Mouse (Mus musculus) spleen, adult 18-20 months (tissue): Measurements from ENCODE around the gene Cx3cr1.
"Not testable (repeated sequence)": the region's sequence is repeated elsewhere in the genome, so short reads cannot be mapped to it uniquely, and the experiment has no call there.

Experiments
- DNase-seq, 2 experiments: peaks; one replicate each; pipeline ENCODE4 v3.0.0; 2022; ENCODE audit warnings: mixed read lengths in 2 of 2

The Cx3cr1 gene

DNA sequence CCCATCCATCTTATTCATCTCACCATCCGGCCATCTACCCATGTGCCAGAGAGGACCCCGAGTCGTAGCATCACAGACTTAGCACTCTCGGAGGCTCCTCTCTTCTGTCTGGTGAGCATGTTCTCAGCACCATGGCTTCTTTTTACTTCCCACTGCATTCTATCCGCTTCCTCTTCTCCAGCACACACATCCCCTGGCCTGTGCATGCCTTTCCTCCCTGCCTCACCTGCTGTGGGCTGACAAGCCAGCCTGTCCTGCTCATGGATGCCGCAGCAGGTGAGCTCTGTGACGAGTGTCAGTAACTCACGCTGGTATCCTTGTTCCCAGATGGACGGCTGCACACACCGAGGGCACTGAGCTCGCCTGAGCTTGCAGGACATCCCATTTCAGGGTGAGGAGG is at the start of gene Cx3cr1:
Gene Cx3cr1, minus strand, starts transcription at position 101 of the 400 bp plus-strand sequence.
- DNase-seq, result no peak

DNA sequence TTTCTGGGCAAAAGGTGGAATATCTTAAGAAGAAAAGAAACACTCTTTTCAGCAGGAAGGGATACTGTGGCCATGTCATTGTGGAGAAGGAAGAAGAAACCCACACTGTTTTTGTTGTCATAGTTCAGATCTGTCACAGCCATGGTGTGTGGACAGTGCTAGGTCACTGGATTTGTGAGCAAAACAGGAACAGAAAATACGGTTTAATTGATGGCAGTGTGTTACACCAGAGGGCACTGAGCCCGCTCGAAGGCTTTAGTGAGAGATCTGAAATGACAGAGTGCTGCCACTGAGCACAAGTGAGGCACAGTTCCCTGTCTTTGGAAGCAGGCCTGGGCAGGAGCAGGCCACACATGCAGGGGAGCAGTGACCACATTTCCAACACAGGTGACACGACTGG is 48.5 kb upstream of the Cx3cr1 start:
- DNase-seq, result no peak

DNA sequence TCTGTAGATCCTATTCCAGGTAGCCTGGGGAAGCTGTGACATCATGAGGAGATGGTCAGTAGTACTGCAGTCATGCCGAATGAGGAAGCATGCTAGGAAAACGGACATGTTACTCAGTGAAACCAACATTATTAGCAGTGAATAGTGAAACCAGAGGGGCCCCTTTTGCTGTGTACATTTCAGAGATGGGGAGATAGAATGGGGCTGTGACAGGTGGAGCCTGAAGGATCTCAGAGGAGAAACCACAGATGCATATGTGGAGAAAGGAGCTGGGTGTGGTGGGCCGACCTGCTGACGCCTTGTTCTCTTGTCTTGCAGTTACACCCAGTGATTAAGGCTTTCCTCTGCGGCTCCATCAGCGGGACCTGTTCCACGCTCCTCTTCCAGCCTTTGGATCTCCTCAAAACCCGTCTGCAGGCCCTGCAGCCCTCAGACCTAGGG is 46.5 kb upstream of the Cx3cr1 start:
- DNase-seq, result no peak

DNA sequence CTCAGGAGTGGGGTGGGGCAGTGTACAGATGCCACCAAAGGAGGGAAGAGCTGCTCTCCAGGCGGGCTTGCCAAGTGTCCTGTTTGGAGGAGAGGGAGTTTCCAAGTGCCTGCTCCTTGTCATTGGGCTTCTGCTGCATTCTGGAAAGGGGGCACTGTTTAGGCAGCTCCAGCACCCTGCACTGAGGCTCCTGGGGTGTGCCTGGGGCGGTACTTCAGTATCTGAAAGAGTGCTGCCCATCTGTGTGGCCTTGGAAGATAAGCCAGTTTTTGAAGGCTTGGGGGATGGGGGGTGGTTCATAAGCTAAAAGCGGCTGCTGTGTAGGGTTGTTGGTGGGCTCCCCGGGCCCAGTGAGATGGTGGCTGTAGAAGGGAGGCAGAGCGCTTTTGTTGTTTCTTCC is 45.9 kb upstream of the Cx3cr1 start:
- DNase-seq, result no peak

DNA sequence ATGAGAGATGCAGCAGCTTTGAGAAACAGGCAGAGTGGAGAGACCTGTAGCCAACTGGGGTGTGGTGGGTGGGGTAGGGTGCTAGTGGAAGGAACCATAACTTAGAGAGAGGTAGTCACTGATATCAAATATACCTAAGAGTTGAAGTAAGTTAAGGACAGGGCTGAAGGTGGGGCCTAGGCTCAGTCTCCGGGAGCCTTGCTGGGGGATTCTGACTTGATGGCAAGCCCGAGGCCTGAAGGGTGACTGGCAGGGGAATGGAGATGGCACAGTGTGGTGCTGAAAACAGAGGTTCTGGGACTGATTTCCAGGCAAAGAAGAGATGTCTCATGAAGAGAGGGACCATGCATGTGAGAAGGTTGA is 45.1 kb upstream of the Cx3cr1 start:
- DNase-seq, result no peak

DNA sequence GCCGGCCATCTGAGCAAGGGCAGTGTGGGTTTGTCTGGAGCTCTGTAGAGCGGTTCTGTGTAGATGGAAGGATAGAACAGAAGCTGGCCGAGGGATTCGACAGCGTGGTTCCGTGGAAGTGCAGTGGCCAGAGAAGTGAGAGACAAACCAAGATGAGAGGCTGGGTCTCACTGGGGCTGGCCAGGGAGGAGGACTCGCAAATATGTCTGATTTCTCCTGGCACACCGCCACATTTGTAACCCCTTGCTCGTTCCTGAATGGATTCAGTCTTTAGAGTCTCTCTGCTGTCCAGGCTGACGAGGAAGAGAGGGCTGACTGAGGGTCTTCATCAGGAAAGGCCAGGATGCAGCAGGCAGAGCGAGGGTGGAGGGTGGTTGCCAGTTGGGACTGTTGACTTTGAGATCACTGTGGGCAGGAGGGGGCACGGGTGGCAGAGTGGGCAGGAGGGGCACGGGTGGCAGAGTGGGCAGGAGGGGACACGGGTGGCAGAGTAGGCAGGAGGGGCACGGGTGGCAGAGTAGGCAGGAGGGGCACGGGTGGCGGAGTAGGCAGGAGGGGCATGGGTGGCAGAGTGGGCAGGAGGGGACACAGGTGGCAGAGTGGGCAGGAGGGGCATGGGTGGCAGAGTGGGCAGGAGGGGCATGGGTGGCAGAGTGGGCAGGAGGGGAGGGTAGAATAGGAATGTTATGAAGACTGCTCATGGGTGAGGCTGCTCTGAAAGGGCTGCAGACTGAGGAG is 44.5 kb upstream of the Cx3cr1 start:
- no peak for DNase-seq

DNA sequence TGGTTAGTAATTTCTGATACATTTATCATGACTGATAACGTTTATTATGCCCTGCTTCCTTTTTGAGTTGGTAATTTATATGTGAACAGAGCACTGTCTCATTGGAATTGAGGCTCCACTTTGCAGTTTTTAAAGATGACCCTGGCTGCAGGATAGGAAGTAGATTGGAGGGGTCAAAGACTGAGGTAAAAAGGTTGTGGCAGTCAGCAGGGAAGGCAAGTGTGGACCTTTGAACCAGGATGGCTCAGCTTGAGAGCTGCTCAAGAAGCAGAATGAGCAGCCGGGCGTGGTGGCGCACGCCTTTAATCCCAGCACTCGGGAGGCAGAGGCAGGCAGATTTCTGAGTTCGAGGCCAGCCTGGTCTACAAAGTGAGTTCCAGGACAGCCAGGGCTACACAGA is 43.8 kb upstream of the Cx3cr1 start:
- no peak for DNase-seq

DNA sequence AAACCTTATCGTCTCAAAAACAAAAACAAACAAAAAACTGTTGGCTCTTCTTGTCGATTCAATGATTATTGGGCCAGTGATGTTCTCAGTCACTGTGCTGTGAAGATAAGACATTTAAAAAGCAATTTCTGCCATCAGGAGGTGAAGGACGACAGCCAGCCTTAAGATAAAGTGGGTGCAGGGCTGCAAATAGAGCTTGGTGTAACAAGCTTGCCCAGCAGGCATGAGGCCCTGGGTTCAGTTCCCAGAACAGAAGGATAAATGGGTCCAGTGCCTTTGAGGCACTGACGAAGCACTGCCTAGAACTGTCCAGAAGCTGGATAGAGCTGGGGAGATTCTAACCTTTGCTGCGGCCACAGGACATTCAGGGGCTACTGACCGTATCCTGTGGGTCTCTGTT is 42.8 kb upstream of the Cx3cr1 start:
- DNase-seq, result no peak

DNA sequence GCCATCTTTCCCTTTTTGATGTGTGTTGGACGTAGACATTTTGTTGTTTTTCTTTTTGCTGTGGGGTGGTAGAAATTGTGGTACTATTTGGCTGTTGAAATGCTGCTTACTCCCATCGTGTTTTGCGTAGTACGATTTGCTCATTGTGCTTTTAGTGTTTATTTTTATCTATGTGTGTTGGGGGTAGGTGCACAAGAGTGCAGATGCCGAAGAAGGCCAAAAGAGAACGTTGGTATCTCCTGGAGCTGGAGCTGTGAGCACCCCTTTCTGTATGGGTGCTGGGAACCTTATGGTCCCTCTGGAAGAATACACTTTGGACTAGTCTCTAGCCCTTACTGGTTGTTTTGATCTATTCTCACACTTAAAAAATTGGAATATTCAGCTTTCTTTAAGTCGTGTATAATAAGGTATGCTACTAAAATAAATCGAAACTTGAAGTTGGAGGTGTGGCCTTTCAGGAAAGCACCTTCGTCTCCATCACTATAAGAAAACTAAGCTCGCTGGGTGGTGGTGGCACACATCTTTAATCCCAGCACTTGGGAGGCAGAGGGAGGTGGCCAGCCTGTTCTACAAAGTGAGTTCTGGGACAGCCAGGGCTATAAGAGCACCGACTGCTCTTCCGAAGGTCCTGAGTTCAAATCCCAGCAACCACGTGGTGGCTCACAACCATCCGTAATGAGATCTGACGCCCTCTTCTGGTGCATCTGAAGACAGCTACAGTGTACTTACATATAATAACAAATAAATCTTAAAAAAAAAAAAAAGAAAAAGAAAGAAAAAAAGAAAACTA is 41.7 kb upstream of the Cx3cr1 start:
- DNase-seq, result no peak

DNA sequence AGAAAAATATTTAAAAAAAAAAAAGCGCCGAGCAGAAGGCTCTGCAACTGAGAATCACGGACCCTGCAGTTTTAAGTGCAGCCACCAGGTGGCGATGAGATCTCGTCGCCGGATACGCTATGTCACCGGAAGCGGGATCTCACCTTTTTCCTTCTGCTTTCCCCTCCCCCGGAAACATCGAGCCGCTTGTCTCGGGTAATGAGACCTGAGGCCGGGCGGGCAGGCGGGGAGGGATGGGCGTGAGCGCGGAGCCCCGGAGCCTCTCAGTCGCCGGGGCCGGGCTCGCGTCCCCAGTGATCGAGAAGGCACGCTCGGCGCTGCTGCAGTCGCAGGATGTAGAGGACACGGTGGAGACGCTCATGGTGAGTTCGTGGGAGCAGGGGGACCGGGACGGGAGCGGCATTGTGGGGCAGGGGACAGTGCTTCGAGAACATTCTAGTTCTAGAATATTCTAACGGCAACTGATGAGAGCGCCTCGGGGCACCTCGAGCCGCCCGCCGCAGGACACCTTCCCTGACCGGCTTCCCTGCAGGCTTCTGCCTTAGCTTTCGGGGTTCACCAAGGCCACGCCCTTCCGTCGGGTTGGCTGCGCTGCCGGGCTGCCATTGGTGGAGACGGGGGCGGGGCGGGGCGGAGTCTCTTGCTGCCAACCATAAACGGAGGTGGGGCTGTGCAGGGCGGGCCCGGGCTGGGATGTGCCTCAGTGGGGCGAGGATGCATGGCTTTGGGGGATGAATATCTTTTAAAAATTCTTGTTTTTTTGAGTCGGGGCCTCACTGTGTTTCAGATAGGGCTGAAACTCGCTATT is 40.7 kb upstream of the Cx3cr1 start, which contains the start of gene Slc25a38:
Gene Slc25a38, plus strand, starts transcription at position 164 of the 808 bp plus-strand sequence.
- DNase-seq, result peak; percentile 91 to 94

DNA sequence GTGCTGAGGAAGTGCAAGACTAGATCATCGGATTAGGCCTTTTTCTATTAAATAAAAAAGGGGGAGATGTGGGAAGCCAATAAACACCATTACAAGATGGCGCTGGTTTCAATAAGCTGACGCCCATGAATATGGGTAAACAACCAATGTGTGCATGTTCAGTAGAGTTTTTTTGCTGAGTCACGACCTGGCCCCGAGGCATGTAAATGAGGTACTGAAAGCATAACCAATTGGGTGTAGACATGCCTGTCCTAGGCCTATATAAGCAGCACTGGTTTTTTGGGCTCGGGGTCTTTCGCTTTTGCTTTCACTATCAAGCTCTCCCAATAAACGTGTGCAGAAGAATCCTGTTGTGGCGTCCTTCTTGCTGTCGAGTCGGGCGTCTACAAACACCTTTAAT is 39.3 kb upstream of the Cx3cr1 start:
- not testable (repeated sequence) for DNase-seq

DNA sequence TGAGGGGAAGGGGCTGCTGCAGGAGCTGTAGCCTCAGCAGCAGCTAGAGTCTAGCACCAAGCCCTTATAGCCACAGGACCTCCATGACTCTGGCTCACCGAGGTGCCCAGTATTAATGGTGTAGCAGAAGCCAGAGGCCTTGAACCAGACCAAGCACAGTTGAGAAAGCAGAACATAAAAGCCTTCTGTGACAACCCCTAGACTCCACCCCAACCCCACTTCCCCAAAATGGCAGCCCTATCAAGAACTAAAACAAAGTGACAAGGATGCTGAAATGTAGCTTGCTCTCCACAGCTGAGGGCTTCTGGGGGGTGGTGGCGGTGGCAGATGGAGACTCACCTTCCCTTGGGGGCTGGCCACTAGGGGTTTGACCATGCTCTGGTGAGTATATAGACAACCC is 31.5 kb upstream of the Cx3cr1 start:
- DNase-seq, result no peak

DNA sequence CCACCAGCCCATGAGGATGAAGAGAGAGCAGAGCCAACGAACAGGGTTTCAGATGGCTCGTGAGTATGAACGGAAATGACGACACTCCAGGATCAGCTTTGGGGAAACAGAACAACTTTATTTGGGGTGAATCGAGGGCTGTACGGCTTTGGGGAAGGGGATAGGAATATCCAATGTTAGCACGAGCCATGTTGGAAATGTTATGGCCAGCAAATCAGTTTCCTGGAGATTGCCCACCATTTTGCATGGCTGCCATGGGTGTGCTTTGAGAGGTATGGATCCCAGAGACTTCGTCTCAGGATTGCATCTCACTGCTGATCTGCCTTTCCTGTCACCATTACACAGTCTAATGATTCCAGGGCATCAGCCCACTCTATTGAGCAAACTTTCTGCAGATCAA is 29.6 kb upstream of the Cx3cr1 start:
- no peak for DNase-seq

DNA sequence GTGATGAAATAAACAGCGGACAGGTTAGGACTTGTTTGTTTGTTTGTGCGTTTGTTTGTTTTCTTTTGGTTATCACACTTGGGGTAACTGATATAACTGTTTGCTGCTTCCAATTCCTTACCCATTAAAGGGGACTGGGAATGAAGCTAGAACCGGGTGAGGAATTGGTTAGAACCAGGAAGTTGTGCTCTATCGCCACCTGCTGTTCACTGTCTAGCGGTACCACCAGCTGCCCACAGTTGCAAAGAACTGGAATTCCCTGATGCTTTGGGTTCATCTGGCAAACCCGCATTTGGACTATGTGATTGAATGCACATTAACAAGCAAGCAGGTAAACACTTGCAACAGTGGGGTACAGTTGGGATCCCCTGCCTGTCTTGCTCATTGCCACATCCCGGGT is 29.0 kb upstream of the Cx3cr1 start:
- DNase-seq, result peak in 1 of 2 experiments; percentile 56

DNA sequence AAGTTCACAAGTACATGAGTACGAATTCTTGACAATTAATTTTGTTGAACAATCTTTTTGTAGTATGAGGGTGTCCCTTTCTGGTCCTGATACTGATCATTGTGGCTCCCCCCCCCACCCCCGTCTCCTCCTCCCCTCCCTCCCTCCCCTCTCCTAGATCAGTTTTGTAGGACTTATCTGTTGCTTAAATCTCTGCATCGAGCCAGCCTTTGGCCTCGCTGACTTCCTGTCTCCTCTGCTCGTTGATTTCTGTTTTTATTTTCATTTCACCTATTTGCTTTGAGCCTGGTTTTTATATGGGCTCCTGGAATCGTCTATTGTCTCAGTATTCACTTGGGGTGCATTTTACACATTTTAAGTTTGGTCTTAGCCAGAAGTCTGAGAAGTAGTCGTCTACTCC is 26.2 kb upstream of the Cx3cr1 start:
- no peak for DNase-seq

DNA sequence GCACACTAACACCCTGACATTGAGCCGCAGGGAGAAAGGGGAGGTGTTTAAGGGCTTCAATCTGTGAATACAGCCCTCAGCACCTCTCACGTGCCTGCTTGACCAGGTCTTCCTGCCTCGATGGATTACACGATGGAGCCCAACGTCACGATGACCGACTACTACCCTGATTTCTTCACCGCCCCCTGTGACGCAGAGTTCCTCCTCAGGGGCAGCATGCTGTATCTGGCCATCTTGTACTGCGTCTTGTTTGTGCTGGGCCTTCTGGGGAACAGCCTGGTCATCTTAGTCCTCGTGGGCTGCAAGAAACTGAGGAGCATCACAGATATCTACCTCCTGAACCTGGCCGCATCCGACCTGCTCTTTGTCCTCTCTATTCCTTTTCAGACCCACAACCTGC is 24.0 kb upstream of the Cx3cr1 start:
- DNase-seq, result no peak

DNA sequence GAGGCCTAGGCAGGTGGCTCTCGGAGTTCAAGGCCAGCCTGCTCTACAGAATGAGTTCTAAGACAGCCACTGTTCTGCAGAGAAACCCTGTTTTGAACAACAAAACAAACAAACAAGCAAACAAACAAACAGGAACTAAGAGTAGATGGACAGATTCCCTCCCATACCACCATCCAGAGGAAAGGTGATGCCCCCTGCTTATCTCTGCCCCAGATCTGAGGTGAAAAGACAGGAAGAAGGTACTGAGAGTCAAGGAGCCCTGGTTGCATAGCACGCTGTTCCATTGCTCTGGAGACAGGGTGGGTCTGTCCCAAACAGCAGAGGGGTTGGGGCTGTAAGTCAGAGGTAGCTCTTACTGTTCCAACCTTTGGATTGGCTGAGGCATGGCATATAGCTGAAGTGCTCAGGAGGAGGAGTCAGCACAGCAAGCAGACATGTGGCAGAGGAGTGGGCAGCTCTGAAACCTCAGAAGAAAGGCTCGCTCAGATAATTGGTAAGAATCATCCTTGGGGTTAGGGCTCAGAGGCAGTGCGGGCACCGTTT is 22.1 kb upstream of the Cx3cr1 start, which contains the start of gene Ccr8:
Gene Ccr8, plus strand, starts transcription at position 419 of the 543 bp plus-strand sequence.
- no peak for DNase-seq

DNA sequence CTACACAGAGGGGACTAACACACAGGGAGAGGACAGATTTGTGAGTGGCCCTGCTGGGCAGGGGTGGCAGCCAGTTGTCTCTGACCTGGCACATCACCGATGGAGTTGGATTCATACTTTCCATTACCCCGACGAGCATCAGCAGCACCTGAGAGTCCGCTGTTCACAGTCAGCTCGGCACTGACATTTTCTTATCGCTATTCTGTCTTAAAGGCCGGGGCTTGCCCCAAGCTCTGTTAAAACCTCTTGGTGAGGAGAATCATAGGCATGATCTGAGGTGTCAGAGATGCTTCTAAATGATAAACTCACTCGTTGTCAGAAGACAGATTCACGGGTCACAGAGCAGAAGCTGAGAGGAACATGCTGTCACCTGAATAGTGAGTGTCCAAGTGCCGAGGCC is 21.4 kb upstream of the Cx3cr1 start:
- no peak for DNase-seq

DNA sequence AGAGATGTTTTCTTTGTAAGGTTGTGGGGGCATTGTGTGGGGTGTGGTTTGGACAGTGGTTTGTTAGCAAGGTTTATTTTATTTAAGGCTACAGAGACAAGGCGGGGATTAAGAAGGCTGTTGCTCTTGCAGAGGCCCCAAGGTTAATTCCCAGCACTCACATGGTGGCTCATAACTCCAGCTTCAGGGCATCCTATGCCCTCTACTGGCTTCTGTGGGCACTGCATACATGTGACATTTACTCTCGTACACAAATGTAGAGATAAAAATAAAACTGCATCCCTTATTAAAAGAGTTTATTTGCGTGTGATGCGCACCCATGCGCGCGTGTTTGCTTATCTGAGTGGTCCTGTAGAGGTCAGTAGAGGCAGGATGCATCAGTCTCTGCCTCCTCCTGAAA is 19.4 kb upstream of the Cx3cr1 start:
- no peak for DNase-seq

DNA sequence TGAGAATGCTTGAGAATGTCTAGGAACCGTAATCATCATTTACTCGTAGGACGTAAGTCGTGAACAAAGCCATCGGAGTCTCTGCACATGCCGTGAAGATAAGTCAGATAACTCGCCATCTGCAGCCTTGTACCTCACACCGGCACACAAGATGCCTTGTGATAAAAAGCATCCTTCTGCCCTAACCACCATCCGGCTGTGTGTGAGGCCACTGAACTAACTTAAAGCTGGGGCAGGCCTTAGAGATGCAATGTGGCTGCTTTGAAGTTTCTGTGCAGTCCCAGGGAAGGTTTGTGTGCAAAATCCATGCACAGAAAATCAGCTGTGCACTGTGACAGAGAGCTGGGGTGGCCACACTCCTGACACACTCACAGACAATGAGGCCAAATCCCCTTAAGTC is 14.7 kb upstream of the Cx3cr1 start:
- no peak for DNase-seq

DNA sequence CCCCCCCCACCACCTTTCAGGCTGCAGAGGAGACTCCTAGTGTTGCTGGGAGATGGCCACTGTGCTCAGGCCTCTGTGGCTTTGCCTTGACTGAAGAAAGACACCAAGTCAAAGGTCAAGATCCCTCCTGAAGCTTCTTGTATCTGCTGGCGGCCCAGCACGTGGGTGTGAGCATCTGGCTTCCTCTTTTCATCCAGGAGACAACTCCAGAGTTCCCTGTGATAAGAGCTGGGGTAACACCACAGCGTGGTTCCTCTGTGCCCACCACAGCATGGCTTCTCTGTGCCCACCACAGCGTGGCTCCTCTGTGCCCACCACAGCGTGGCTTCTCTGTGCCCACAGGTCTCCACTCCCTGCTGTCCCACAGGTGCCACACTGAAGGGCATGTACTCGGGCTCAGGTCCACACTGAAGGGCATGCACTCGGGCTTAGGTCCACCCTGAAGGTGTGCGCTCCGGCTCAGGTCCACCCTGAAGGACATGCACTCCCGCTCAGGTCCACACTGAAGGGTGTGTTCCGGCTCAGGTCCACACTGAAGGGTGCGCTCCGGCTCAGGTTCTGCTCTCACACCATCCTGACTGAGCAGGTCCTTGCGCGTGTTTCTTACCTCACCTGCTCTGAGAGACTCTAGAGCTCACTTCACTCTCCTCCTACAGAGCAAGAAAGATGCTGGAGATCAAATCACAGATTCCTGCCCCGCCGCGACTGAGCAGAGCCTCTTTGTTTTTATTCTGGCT is 13.6 kb upstream of the Cx3cr1 start:
- no peak for DNase-seq

DNA sequence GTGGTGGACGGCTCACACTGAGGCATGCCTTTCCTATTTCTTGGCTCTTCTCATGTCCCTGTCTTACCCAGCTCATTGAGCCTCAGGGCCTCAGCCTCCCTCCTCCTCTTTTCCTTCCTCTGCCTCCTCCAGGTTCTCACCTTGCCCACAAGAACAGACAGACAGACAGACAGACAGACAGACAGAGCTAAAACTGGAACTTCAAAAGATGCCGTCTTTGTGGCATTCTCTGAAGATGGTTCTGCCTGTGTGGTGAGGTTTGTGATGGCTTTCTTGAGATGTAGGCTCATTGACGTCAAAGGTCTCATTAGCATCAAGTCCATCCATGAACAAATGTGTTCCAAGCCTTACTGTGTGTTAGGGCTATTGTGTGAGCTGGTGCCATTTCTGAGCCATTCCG is 13.0 kb upstream of the Cx3cr1 start:
- DNase-seq, result no peak
